Mouse (Mus musculus): ENCODE measurements around the gene Ndufa3.
A peak's percentile ranks its signal among the peaks of the same experiment; 100 is the strongest.
"Not testable (repeated sequence)": the region's sequence is repeated elsewhere in the genome, so short reads cannot be mapped to it uniquely, and the experiment has no call there.

Ndufa3 gene

GRCm38 (mm10) chr7:3617242-3617995, at the start of gene Ndufa3:
Gene Ndufa3 (plus strand): TSS chr7:3617373.
- peak; percentile 97 for DNase-seq (ENCODE audit: low read depth, low spot score)

- peak; percentile 66 for DNase-seq (ENCODE audit: low read depth, low spot score)
Observed at GRCm38 (mm10) chr7:3569725-3570124, 47.4 kb upstream of the Ndufa3 start.

DNA sequence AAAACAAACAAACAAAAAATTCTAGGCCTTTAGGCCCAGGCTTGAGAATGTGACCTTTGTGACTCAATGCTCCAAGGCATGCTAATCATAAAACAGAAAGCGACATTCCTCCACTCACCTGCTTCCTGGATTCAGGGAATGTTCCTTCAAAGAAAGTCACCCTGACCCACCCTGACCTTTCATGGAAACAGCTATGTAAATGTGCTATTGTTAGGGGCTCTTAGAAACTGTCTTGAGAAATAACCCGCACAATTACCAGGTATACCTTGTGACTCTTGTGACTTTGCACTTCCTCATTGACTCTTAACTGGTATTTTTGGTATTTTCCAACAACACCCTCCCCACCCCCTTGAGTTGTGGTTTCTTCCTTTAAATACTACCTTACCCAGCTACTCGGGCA, 46.6 kb upstream of the Ndufa3 start:
- peak; percentile 90 for DNase-seq (ENCODE audit: low read depth, low spot score)

DNA sequence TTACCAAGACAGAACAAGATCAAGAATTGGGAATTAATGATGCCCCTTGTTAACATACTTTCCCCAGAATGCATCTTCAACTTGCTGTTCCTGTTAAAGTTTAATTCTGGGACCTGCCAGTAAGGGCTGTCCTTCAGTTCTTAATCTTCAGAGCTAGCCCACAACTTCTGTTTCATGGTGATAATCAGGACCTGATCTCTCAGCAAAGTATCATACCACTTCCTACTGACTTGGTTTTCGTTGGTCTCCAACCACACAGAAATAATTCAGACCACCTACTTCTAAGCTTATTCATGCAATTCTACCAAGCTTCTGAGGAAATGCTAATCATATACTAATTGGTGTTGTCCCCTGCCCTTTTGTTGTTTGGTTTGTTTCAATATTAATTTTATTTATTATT, 45.3 kb upstream of the Ndufa3 start:
- no peak for DNase-seq (ENCODE audit: low read depth, low spot score)

DNA sequence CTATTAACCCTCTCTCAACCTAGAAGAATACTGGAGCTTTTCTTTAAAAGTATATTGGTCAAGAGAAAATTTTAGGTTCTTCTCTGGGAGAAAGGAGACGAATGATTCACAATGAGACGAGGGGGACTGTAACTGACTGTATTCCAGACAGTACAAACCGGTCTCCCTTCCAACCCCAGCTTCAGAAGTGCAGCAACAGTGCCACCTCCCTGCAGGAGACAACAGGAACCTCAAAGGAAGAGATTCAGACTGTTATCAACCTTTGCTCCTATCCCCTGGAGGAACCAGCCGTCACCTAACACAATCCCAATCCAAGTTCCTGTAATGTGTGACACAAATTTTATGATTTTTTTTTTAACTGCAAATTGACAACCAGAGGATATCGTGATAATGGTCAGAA, 43.0 kb upstream of the Ndufa3 start:
- DNase-seq (ENCODE audit: low read depth, low spot score) = peak; percentile 57

GRCm38 (mm10) chr7:3576354-3577124, 40.6 kb upstream of the Ndufa3 start:
- DNase-seq (ENCODE audit: low read depth, low spot score) = no peak

DNA sequence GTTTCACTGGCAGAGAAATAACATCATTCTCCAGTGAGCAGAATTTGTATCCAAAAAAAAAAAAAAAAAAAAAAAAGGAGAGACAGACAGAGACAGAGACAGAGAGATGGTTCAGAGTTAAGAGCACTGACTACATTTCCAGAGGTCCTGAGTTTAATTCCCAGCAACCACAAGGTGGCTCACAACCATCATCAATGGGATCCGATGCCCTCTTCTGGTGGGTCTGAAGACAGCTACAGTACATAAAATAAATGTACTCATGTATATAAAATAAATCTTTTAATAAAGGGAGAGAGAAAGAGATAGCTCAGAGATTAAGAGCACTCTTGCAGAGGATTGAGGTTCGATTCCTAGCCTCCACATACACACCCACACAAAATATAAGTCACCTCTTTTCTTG, 39.0 kb upstream of the Ndufa3 start:
- DNase-seq (ENCODE audit: low read depth, low spot score) = peak; percentile 80

DNA sequence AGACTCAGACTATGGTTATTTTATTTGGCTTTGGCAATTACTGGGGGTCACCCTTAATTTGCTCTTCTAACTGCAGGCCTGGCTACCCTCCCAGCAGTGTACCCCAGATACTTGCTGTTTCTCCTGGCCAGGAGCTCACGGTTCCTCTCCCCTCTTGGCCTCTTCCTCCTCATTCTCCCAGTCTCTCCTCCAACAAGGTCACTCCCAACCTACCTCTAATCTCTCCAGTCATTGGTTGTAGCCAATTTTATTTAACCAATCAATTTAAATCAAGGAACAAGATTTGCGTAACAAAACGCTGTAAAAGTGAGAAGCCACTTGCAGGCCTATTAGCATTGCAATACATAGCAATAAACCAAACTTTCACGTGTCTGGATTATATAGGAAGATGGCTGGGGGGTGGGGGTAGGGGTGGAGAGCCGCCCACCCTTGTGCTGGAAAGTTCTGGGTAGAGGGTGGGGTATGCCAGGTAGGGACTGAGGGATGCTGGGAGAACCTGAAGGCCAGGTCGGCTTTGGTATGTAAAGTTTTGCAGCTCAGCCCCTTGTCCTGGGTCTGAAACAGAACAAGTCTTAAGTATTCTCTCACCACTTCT, 38.1 kb upstream of the Ndufa3 start:
- peak; percentile 91 for DNase-seq (ENCODE audit: low read depth, low spot score)

GRCm38 (mm10) chr7:3580029-3580428, 37.1 kb upstream of the Ndufa3 start:
- no peak for DNase-seq (ENCODE audit: low read depth, low spot score)

- DNase-seq (ENCODE audit: low read depth, low spot score) = no peak
Observed at GRCm38 (mm10) chr7:3585763-3586162, 31.4 kb upstream of the Ndufa3 start.

DNA sequence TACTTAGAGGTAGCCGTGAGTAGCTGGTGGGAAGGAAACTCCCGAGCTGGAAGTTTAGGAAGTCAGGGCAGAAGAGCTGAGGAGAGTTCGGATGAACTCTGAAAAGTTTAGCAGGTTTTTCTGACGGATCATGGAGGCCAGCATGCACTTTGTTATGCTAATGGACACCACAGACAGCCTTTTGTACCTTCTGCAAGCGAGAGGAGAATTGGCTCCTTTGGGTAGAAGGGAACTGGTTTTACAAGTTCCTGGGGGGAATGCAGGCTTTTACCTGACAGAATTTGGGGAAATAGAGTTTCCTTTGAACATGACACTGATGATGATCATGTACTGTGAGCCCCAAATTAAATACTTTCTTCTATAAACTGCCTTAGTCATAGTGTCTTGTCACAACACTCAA, 30.9 kb upstream of the Ndufa3 start:
- peak; percentile 89 for DNase-seq (ENCODE audit: low read depth, low spot score)

GRCm38 (mm10) chr7:3587292-3587691, 29.9 kb upstream of the Ndufa3 start:
- DNase-seq (ENCODE audit: low read depth, low spot score) = no peak

DNA sequence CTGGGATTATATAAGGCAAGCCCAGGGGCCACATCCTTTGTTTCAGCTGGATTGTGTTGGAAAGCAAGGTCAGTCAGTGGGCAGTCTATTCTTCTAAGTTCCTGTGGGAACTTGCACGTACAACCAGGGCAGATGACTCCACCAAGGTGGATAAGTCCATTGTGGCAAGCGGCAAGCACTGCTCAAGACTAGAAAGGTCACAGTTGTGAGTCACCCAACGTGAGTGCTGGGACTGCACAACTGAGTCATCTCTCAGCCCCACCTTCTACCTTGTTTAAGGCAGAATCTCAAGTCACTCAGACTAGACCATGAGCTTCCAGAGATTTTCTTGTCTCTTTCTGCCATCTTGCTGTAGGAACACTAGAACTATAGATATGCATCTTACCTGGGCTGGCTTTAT, 26.6 kb upstream of the Ndufa3 start:
- no peak for DNase-seq (ENCODE audit: low read depth, low spot score)

DNA sequence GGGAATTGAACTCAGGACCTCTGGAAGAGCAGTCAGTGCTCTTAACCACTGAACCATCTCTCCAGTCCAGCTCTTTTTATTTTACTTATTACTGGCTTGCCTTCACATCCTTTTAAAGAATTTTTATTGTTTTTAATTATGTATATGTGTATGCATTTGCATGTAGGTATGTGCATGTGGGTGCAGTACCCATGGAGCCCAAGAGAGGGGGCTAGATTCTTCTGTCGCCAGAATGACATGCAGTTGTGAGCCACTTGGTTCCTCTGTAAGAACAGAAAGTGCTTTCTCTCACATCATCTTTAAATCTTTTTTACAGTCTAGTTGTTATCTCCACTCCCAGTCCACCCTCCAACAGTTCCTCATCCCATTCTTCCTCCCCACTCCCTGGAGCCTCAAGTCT, 25.6 kb upstream of the Ndufa3 start:
- DNase-seq (ENCODE audit: low read depth, low spot score) = peak; percentile 62

DNA sequence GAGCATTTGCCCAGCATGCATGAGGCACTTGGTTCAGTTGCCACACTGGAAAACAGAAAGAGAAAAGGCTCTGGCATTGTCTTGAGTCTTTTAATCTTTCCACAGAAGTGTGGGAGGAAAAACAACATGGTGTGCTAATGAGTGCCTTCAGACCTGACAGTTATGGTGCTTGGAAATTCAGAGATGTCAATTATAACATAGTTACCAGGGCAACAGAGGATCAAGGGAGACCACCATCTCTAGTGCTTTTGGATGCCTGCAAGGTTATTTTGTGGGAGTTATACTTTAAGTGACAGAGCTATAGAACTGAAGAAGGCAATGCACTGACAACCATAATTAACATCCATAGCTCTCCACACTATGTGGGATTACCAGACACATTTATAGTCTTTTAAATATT, 23.3 kb upstream of the Ndufa3 start:
- DNase-seq (ENCODE audit: low read depth, low spot score) = no peak

- DNase-seq (ENCODE audit: low read depth, low spot score) = no peak
Observed at GRCm38 (mm10) chr7:3594686-3595085, 22.5 kb upstream of the Ndufa3 start.

GRCm38 (mm10) chr7:3595146-3595545, 22.0 kb upstream of the Ndufa3 start:
- peak; percentile 89 for DNase-seq (ENCODE audit: low read depth, low spot score)

DNA sequence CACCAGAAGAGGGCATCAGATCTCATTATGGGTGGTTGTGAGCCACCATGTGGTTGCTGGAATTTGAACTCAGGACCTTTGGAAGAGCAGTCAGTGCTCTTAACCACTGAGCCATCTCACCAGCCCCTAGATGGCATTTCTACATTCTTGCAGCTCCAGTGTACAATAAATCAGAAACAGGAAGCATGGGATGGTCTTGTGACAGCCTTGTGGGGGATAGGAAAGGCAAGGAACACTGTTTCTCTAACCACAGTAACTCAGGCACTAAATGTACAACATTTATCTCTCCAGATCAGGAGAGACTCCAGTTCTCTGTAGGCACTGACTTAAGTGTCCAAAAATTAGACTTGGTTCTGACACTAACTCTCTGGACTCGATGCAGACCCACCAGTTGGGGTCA, 19.4 kb upstream of the Ndufa3 start:
- DNase-seq (ENCODE audit: low read depth, low spot score) = not testable (repeated sequence)

- DNase-seq (ENCODE audit: low read depth, low spot score) = peak; percentile 93
Observed at GRCm38 (mm10) chr7:3601119-3601518, 16.1 kb upstream of the Ndufa3 start.

DNA sequence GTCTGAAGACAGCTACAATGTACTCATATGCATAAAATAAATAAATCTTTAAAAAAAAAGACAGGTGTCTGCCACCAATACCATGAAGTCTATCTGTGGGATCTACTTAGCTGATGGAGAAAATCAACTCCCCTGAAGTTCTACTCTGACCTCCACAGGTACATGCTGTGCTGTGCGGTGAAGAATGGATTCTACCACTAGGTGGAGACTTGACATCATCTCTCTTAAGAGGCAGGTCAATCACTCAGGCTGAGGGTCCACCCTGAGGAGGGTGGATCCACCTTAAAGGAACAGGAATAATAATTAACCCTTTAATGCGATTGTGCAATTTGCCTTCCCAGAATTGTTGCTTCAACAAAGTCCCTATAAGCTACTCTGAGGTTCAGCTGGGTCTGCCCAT, 10.4 kb upstream of the Ndufa3 start:
- DNase-seq (ENCODE audit: low read depth, low spot score) = peak; percentile 96

DNA sequence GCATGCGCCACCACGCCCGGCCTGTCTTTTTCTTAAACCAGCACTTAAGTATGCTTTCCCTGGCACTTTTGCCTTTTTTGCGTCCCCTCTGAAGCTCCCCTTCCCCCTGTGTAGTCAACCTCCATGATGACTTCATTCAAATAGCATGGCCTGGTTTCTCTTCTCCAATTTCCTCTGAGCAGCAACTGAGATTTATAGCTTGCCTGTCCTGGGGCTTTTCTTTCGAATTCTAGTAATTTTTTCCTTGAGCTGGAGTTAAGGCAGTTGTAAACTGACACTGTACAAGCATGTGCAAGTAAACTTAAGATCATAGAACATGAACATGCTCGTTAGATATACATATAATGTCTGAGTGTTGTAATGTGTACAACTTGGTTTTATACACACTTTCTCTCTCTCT, 9.8 kb upstream of the Ndufa3 start:
- no peak for DNase-seq (ENCODE audit: low read depth, low spot score)

DNA sequence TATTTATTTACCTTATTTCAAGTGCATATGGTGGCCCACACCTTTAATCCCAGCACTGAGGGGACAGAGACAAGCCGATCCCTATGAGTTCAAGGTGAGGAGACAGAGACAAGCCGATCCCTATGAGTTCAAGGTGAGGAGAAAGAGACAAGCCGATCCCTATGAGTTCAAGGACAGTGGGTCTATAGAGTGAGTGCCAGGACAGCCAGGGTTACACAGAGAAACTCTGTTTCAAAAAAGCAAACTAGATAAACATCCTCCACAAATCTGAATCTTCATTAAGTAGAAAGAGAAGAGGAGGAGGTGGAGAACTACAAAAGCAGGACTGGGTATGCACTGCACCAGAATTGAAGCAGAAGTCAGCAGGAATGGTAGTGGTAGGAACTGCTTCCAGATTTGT, 8.5 kb upstream of the Ndufa3 start:
- no peak for DNase-seq (ENCODE audit: low read depth, low spot score)

GRCm38 (mm10) chr7:3609082-3609481, 8.1 kb upstream of the Ndufa3 start:
- no peak for DNase-seq (ENCODE audit: low read depth, low spot score)

Data from ES-CJ7 (cell line).